Mouse (Mus musculus) layer of hippocampus, adult 18-20 months (tissue): ENCODE results near the gene Gm10668. TPM values are rescaled to one million over a fixed set of nuclear protein-coding genes. Genes with fewer than 3 reads are reported as not detected.
"Not testable (repeated sequence)": the region's sequence is repeated elsewhere in the genome, so short reads cannot be mapped to it uniquely, and the experiment has no call there.

Experiments
- DNase-seq, 2 experiments: peaks; one replicate each; pipeline ENCODE4 v3.0.0; 2022; ENCODE audit warnings: low spot score in 2 of 2
- long read RNA-seq: library from polyadenylated mRNA; stranded (forward); transcript quantifications from one replicate; pipeline ENCODE4 v2.0.0, GENCODE M21; 2021
- total RNA-seq, 2 experiments: library from RNA; stranded (reverse); gene quantifications; 2 replicates each; pipeline ENCODE4 v1.2.3; 2021

The Gm10668 gene
- not detected for total RNA-seq
- long read RNA-seq = 0 reads

DNA sequence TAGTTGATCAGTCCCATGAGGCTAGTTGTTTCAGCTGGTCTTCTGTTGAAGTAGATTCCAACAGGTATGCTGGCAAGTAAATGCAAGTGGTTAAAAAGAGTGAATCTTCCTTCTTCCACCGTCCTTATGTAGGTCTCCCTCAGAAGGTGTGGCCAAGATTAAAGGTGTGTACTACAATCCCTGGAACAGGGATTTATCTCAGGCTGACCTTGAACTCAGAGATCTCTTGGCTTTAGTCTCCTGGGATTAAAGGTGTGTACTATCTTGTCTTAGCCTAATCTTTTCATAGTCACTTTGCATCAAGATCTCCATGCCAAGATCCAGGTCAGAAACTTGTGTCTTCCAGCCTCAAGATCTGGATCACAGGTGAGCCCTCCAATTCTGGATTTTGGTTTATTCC lies at the start of gene Gm10668:
Gm10668 (minus strand) TSS at position 101 of the 400 bp plus-strand sequence.
- not testable (repeated sequence) for DNase-seq

DNA sequence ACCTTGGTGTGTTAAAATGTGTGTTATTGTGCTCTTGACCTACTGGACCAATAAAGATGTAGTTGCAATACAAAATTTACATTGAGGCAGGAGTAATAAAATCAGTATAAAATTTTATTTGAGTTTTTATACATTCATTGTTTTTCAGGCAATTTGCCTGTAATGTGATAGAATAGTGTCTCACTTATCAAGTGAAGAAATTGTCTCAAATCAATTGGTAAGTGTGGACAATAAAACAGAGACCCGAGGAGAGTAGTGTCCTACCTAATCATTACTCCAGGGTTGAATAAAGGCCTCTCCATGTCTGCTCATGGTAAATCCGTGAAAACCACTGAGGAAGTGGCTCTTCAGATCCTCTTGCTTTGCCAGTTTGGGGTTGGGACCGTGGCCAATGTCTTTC lies 40.5 kb upstream of the Gm10668 start, which contains the start of gene Vmn1r112:
Vmn1r112 (plus strand) TSS at position 301 of the 400 bp plus-strand sequence.
- not testable (repeated sequence) for DNase-seq

DNA sequence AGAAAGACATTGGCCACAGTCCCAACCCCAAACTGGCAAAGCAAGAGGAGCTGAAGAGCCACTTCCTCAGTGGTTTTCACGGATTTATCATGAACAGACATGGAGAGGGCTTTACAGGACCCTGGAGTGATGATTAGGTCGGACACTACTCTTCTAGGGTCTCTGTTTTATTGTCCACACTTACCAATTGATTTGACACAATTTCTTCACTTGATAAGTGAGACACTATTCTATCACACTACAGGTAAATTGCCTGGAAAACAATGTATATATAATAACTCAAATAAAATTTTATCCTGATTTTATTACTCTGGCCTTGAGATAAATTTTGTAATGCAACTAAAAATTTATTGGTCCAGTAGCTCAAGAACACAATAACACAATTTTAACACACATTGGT lies 27.3 kb downstream of the Gm10668 start, which contains the start of gene Vmn1r111:
Vmn1r111 (minus strand) TSS at position 101 of the 400 bp plus-strand sequence.
- DNase-seq = not testable (repeated sequence)

Other genes starting within 250 kb of the Gm10668 start
- gene Vmn1r103, start 220.1 kb downstream of the Gm10668 start, total RNA-seq = not detected
- gene Vmn1r104, start 196.8 kb downstream of the Gm10668 start, total RNA-seq = not detected
- not detected for gene Gm5726, start 184.9 kb downstream of the Gm10668 start, total RNA-seq
- not detected for gene Gm4141, start 154.4 kb downstream of the Gm10668 start, total RNA-seq
- not detected for gene Gm4513, start 131.6 kb downstream of the Gm10668 start, total RNA-seq
- gene Vmn1r107, start 61.7 kb downstream of the Gm10668 start, total RNA-seq = not detected
- not detected for gene Vmn1r111, start 27.4 kb downstream of the Gm10668 start, total RNA-seq
- not detected for gene Vmn1r112, start 40.6 kb upstream of the Gm10668 start, total RNA-seq
- not detected for gene Vmn1r113, start 56.7 kb upstream of the Gm10668 start, total RNA-seq
- not detected for gene Vmn1r114, start 81.6 kb upstream of the Gm10668 start, total RNA-seq
- gene Vmn1r115, start 114.4 kb upstream of the Gm10668 start, total RNA-seq = not detected
- not detected for gene Vmn1r116, start 141.6 kb upstream of the Gm10668 start, total RNA-seq
- gene Vmn1r117, start 153.5 kb upstream of the Gm10668 start, total RNA-seq = not detected
- gene Vmn1r118, start 181.7 kb upstream of the Gm10668 start, total RNA-seq = not detected